Mouse (Mus musculus) gastrocnemius, adult 2 months (tissue): ENCODE measurements around the gene Cstb. TPM values are rescaled to one million over a fixed set of nuclear protein-coding genes. Genes with fewer than 3 reads are reported as not detected.

Source experiments
- DNase-seq: peaks from one replicate; pipeline ENCODE4 v3.0.0; 2022
- H3K27ac ChIP-seq: fragments of 200-600 bp; 2 replicates; pipeline ENCODE4 v1.8.1; 2022; ENCODE audit warnings: mild to moderate bottlenecking
- H3K4me3 ChIP-seq: fragments of 200-600 bp; 2 replicates; pipeline ENCODE4 v1.8.1; 2022; ENCODE audit warnings: mild to moderate bottlenecking, moderate library complexity
- CTCF ChIP-seq: fragments of 200-600 bp; IDR thresholded peaks from 2 replicates; pipeline ENCODE4 v1.8.1; 2022; ENCODE audit warnings: antibody characterized with exemption, mild to moderate bottlenecking, moderate library complexity
- intact Hi-C: fragments of 180-260 bp; cut with DNase I; formaldehyde crosslinking; loops from one replicate; pipeline ENCODE4 v1.15.1; 2025
- total RNA-seq, 2 experiments: library from RNA; stranded (reverse); gene quantifications; 2 replicates each; pipeline ENCODE4 v1.2.3; 2021

The Cstb gene
- total RNA-seq, 2 experiments from 2014 or later: 11.9 to 15.3 TPM

GRCm38 (mm10) chr10:78456696-78457095 is 31.2 kb downstream of the Cstb start:
- no peak for DNase-seq
- TF ChIP-seq CTCF: no peak
- peak overlapping the region; percentile 83 for H3K27ac ChIP-seq
- intact Hi-C loops: no loop called here
- H3K4me3 ChIP-seq: no peak overlapping the region

- no peak for TF ChIP-seq CTCF
- Histone ChIP-seq H3K4me3 (peak overlapping the region; percentile 32), H3K27ac (peak overlapping the region; percentile 83)
- intact Hi-C loops: no loop called here
- peak; percentile 83 for DNase-seq
These were observed 32.3 kb downstream of the Cstb start for GRCm38 (mm10) chr10:78457495-78458347.

- Histone ChIP-seq H3K4me3 (peak overlapping the region; percentile 32), H3K27ac (peak overlapping the region; percentile 83)
- peak; percentile 71 for DNase-seq
- TF ChIP-seq CTCF: no peak
- intact Hi-C loops: no loop called here
These were observed 33.1 kb downstream of the Cstb start for GRCm38 (mm10) chr10:78458348-78459111.

GRCm38 (mm10) chr10:78460463-78460862 is 35.0 kb downstream of the Cstb start:
- TF ChIP-seq CTCF: no peak
- intact Hi-C loops: loop anchor here (10.0 kb wide), 1 partner anchor 114 kb away; the partner anchor contains the start of gene Ilvbl
- Histone ChIP-seq H3K27ac (peak overlapping the region; percentile 83), H3K4me3 (no peak overlapping the region)
- no peak for DNase-seq

GRCm38 (mm10) chr10:78461767-78462166 is 36.3 kb downstream of the Cstb start:
- Histone ChIP-seq H3K27ac (no peak overlapping the region), H3K4me3 (no peak overlapping the region)
- TF ChIP-seq CTCF: peak; percentile 28; the same call in 1 of the 2 replicates
- intact Hi-C loops: loop anchor here (10.0 kb wide), 1 partner anchor 113 kb away; the partner anchor contains the start of gene Ilvbl
- no peak for DNase-seq

GRCm38 (mm10) chr10:78462945-78463768 is 37.7 kb downstream of the Cstb start:
- intact Hi-C loops: loop anchor here (10.0 kb wide), 1 partner anchor 112 kb away; the partner anchor contains the start of gene Ilvbl
- Histone ChIP-seq H3K27ac (peak overlapping the region; percentile 95), H3K4me3 (peak overlapping the region; percentile 93)
- no peak for TF ChIP-seq CTCF
- no peak for DNase-seq

- no peak for TF ChIP-seq CTCF
- intact Hi-C loops: loop anchor here (10.0 kb wide), 1 partner anchor 111 kb away; the partner anchor contains the start of gene Ilvbl
These were observed 38.3 kb downstream of the Cstb start for GRCm38 (mm10) chr10:78463769-78464167.

GRCm38 (mm10) chr10:78464201-78464791 is 38.8 kb downstream of the Cstb start:
- peak overlapping the region; percentile 93 for H3K4me3 ChIP-seq
- no peak for TF ChIP-seq CTCF
- intact Hi-C loops: loop anchor here (10.0 kb wide), 1 partner anchor 111 kb away; the partner anchor contains the start of gene Ilvbl
- peak overlapping the region; percentile 95 for H3K27ac ChIP-seq
- no peak for DNase-seq

More at GRCm38 (mm10) chr10:78463769-78464167, 38.3 kb downstream of the Cstb start:
- DNase-seq: no peak
- H3K27ac ChIP-seq: peak overlapping the region; percentile 95
- peak overlapping the region; percentile 93 for H3K4me3 ChIP-seq

- H3K27ac ChIP-seq: peak within 1 kb of the TSS; percentile 95
- intact Hi-C loops: loop anchor here (10.0 kb wide), 1 partner anchor 110 kb away; the partner anchor contains the start of gene Ilvbl
- peak within 1 kb of the TSS; percentile 93 for H3K4me3 ChIP-seq
- peak; percentile 97 for DNase-seq
- no peak for TF ChIP-seq CTCF
These were observed 39.3 kb downstream of the Cstb start, which contains the start of gene Pdxk for GRCm38 (mm10) chr10:78464792-78465207. Gene Pdxk (minus strand): TSS chr10:78464975.

- intact Hi-C loops: loop anchor here (10.0 kb wide), 1 partner anchor 109 kb away; the partner anchor contains the start of gene Ilvbl
- no peak for TF ChIP-seq CTCF
- Histone ChIP-seq H3K27ac (peak overlapping the region; percentile 95), H3K4me3 (peak overlapping the region; percentile 93)
- no peak for DNase-seq
These were observed 40.0 kb downstream of the Cstb start for GRCm38 (mm10) chr10:78465472-78465871.

GRCm38 (mm10) chr10:78466647-78467046 is 41.2 kb downstream of the Cstb start:
- Histone ChIP-seq H3K27ac (no peak overlapping the region), H3K4me3 (no peak overlapping the region)
- TF ChIP-seq CTCF: no peak
- intact Hi-C loops: loop anchor here (10.0 kb wide), 1 partner anchor 108 kb away; the partner anchor contains the start of gene Ilvbl
- no peak for DNase-seq
